In the genomic region with DNA sequence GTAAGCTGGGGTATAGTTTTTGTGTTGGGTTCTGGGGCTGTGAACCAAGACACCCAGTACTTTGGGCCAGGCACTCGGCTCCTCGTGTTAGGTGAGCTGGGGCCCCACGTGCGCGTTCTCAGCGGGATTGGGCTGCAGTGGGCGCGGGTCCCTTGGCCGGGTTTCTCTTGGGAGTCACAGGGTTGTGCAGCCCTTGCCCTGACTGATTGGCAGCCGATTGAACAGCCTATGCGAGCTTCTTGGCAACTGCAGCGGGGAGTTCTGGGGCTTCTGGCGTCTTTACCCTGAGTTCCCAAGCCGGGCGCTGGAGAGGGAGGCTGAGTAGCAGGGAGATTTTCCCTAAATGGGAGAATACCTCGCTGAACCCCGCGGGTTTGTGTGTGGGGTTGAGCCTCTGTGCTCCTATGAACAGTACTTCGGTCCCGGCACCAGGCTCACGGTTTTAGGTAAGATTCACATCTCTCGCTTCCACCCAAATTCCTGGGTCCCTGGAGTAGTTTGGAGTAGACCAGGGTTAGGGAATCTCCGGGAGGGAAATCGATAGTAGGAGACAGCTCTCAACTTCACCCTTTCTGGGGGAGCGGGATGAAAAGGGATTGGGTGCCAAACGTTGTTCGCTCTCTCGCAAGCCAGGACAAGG, we compare ENCODE assay signal across 9 mouse cellular contexts. TPM values are rescaled to one million over a fixed set of nuclear protein-coding genes. Genes with fewer than 3 reads are reported as not detected.
DNase-seq lines count a peak whose midpoint lies in the region; ATAC-seq and TF ChIP-seq lines count a peak whose summit lies in the region.
"Had no signal": no experiment of that assay in that cellular context is flagged by ENCODE, and none has a peak within 500 bp of the region (broad histone marks: within the 10 kb centered on the region; RNA-seq: fewer than 3 reads in every experiment).

No protein-coding gene starts in this region.

- WGBS in hindbrain, embryonic 14.5 days: 4% methylated on average over 28 of the region's 28 CpGs
- WGBS in midbrain, embryonic 14.5 days: 5% methylated on average over 28 of the region's 28 CpGs
- 8% methylated on average over 28 of the region's 28 CpGs for WGBS in kidney, adult 2 months

- H3K4me3 ChIP-seq in hindbrain, embryonic 14.5 days (replicated peaks; ENCODE audit: low read length): peak overlapping the region; percentile 19
- peak overlapping the region; percentile 28 for H3K4me3 ChIP-seq in midbrain, embryonic 14.5 days (replicated peaks; ENCODE audit: low read depth, low read length)
- no peak overlapping the region for H3K4me3 ChIP-seq in kidney, adult 2 months (ENCODE audit: insufficient read depth, low read depth, low read length)
- H3K4me3 ChIP-seq: megakaryocyte, embryonic 14.5 days had no signal

- peak overlapping the region; percentile 17; the same call in 1 of the 2 replicates for H3K9ac ChIP-seq in hindbrain, embryonic 14.5 days
- peak overlapping the region; percentile 36; the same call in 1 of the 2 replicates for H3K9ac ChIP-seq in midbrain, embryonic 14.5 days (replicated peaks; ENCODE audit: low read length)

- H3K36me3 ChIP-seq in hindbrain, embryonic 14.5 days (replicated peaks; ENCODE audit: control insufficient read depth, insufficient read depth): no peaks in the 10 kb centered on the region
- no peaks in the 10 kb centered on the region for H3K36me3 ChIP-seq in midbrain, embryonic 14.5 days (ENCODE audit: control insufficient read depth, insufficient read depth, low read length)
- H3K36me3 ChIP-seq in kidney, adult 2 months (ENCODE audit: control insufficient read depth, insufficient read depth, low read length): no peaks in the 10 kb centered on the region

- no peak for TF ChIP-seq POLR2A in kidney, adult 2 months (IDR thresholded peaks at IDR 0.05; ENCODE audit: low read depth, low read length)

- peak; percentile 15 to 24 for DNase-seq in left cerebral cortex, adult 18-20 months (ENCODE audit: low spot score in 2 of 2)
- DNase-seq in left cerebral cortex, adult 11 months (ENCODE audit: low spot score): no peak
- DNase-seq in embryo, embryonic 10.5 days (ENCODE audit: low spot score): peak; percentile 21
- no peak for DNase-seq in hindbrain, embryonic 14.5 days (ENCODE audit: low spot score)
- peak; percentile 51 for DNase-seq in midbrain, embryonic 14.5 days
- DNase-seq in ovary, postnatal 10 days (ENCODE audit: low spot score): no peak
- DNase-seq in kidney, adult 2 months: no peak

- H3K4me2 ChIP-seq in hindbrain, embryonic 14.5 days (replicated peaks): peak overlapping the region; percentile 52
- H3K4me2 ChIP-seq in midbrain, embryonic 14.5 days (ENCODE audit: low read length): peak overlapping the region; percentile 57

- H3K9me3 ChIP-seq in hindbrain, embryonic 14.5 days (ENCODE audit: control insufficient read depth, low read length): no peaks in the 10 kb centered on the region
- H3K9me3 ChIP-seq in midbrain, embryonic 14.5 days (ENCODE audit: control insufficient read depth, low read length): no peaks in the 10 kb centered on the region
- H3K9me3 ChIP-seq: megakaryocyte, embryonic 14.5 days had no signal

- no peak for TF ChIP-seq CTCF in kidney, adult 2 months (conservative IDR thresholded peaks at IDR 0.05; ENCODE audit: insufficient read depth, insufficient read length, low read depth, low read length)

- peak; percentile 33; the same call in 1 of the 2 replicates for ATAC-seq in hindbrain, embryonic 14.5 days (ENCODE audit: low FRiP score)
- peak; percentile 40; the same call in 1 of the 2 replicates for ATAC-seq in midbrain, embryonic 14.5 days (ENCODE audit: low FRiP score, low TSS enrichment)
- ATAC-seq in inflammation-experienced regulatory T-cells, adult 6 months: no peak

- H3K27ac ChIP-seq in hindbrain, embryonic 14.5 days: no peak overlapping the region
- H3K27ac ChIP-seq in midbrain, embryonic 14.5 days (replicated peaks; ENCODE audit: low read depth, low read length): no peak overlapping the region
- H3K27ac ChIP-seq in kidney, adult 2 months (ENCODE audit: insufficient read depth, low read depth, low read length): no peak overlapping the region

- no peaks in the 10 kb centered on the region for H3K27me3 ChIP-seq in hindbrain, embryonic 14.5 days (ENCODE audit: control insufficient read depth, insufficient read depth, low read length)
- no peaks in the 10 kb centered on the region for H3K27me3 ChIP-seq in midbrain, embryonic 14.5 days (ENCODE audit: control insufficient read depth, insufficient read depth, low read length)
- no peaks in the 10 kb centered on the region for H3K27me3 ChIP-seq in kidney, adult 2 months (replicated peaks; ENCODE audit: control insufficient read depth, insufficient read depth, low read length)

- peaks cover 8% of the 10 kb centered on the region; the same call in 1 of the 2 replicates for H3K4me1 ChIP-seq in hindbrain, embryonic 14.5 days (replicated peaks; ENCODE audit: control insufficient read depth, insufficient read depth, low read length)
- peaks cover 14% of the 10 kb centered on the region for H3K4me1 ChIP-seq in midbrain, embryonic 14.5 days (ENCODE audit: control insufficient read depth, insufficient read depth, low read length)
- no peaks in the 10 kb centered on the region for H3K4me1 ChIP-seq in kidney, adult 2 months (ENCODE audit: control insufficient read depth, insufficient read depth, low read length)

RNA-seq across cellular contexts. Expression of a gene that starts 21.9 kb away (rescaled TPM):
- total RNA-seq in left cerebral cortex, adult 18-20 months (2021): not detected
- not detected in 2 replicates for polyA plus RNA-seq in hindbrain, embryonic 14.5 days (2014; fragmentation: Nextera tagmentation; extraction: Ambion mirVana)
- polyA plus RNA-seq in midbrain, embryonic 14.5 days (2014; fragmentation: Nextera tagmentation; extraction: Ambion mirVana): not detected in 2 replicates
- 1 to 10 TPM in 2 of 3 experiments, under 1 TPM in 1; 0.45 to 4.0 (median 2.7) TPM for polyA plus RNA-seq in inflammation-experienced regulatory T-cells, adult 6 months (2017; shearing (Covaris generic))
- polyA plus RNA-seq in kidney, adult 2 months (2012; rRNA removed): not detected in 2 replicates

Comparison
In these comparisons a context has a peak if more than half of its experiments do, and no peak if none do; other contexts are left out.
1. DNase-seq: peak in left cerebral cortex, adult 18-20 months (2 of 2), embryo, embryonic 10.5 days (single experiment) and midbrain, embryonic 14.5 days (single experiment); none in left cerebral cortex, adult 11 months (single experiment), hindbrain, embryonic 14.5 days (single experiment), ovary, postnatal 10 days (single experiment) and kidney, adult 2 months (single experiment).